In genomic region chr4:98778219-98778618, GRCm38 (mm10) we compare ENCODE assay signal across 13 mouse cellular contexts. TPM values are rescaled to one million over a fixed set of nuclear protein-coding genes. Genes with fewer than 3 reads are reported as not detected.
DNase-seq lines count a peak whose midpoint lies in the region; ATAC-seq and TF ChIP-seq lines count a peak whose summit lies in the region.
"Had no signal": no experiment of that assay in that cellular context is flagged by ENCODE, and none has a peak within 500 bp of the region (broad histone marks: within the 10 kb centered on the region; RNA-seq: fewer than 3 reads in every experiment).

No protein-coding gene starts in this region.

- no peak overlapping the region for H3K4me3 ChIP-seq in lung, postnatal 0 days (ENCODE audit: low read depth, low read length)
- no peak overlapping the region for H3K4me3 ChIP-seq in intestine, postnatal 0 days (ENCODE audit: low read depth, low read length)
- H3K4me3 ChIP-seq in stomach, postnatal 0 days (ENCODE audit: low read depth, low read length): no peak overlapping the region
- no peak overlapping the region for H3K4me3 ChIP-seq in liver, postnatal 0 days (ENCODE audit: low read depth, low read length)
- H3K4me3 ChIP-seq: erythroblast, embryonic 14.5 days had no signal

- H3K4me2 ChIP-seq in lung, postnatal 0 days (replicated peaks; ENCODE audit: low read depth, low read length): 0 out of 2 replicates have a peak overlapping the region, but pooled peaks have one; percentile 14
- 0 out of 2 replicates have a peak overlapping the region, but pooled peaks have one; percentile 24 for H3K4me2 ChIP-seq in intestine, postnatal 0 days (replicated peaks; ENCODE audit: low read depth)
- 0 out of 2 replicates have a peak overlapping the region, but pooled peaks have one; percentile 11 for H3K4me2 ChIP-seq in stomach, postnatal 0 days (replicated peaks; ENCODE audit: low read depth)
- no peak overlapping the region for H3K4me2 ChIP-seq in liver, postnatal 0 days (ENCODE audit: low read depth, low read length)

- no peaks in the 10 kb centered on the region for H3K36me3 ChIP-seq in lung, postnatal 0 days (ENCODE audit: insufficient read depth, low read length)
- H3K36me3 ChIP-seq in intestine, postnatal 0 days (ENCODE audit: control insufficient read depth, insufficient read depth): no peaks in the 10 kb centered on the region
- no peaks in the 10 kb centered on the region for H3K36me3 ChIP-seq in stomach, postnatal 0 days (ENCODE audit: control insufficient read depth, insufficient read depth, low read length)
- no peaks in the 10 kb centered on the region for H3K36me3 ChIP-seq in liver, postnatal 0 days (replicated peaks; ENCODE audit: insufficient read depth, low read length)

- no peak for TF ChIP-seq CTCF in lung, postnatal 0 days (IDR thresholded peaks at IDR 0.05)
- TF ChIP-seq CTCF in intestine, postnatal 0 days (IDR thresholded peaks at IDR 0.05; ENCODE audit: low read depth): no peak
- no peak for TF ChIP-seq CTCF in stomach, postnatal 0 days (IDR thresholded peaks at IDR 0.05; ENCODE audit: low read depth)
- TF ChIP-seq CTCF in liver, postnatal 0 days (IDR thresholded peaks at IDR 0.05; ENCODE audit: low read depth): no peak

- no peak overlapping the region for H3K9ac ChIP-seq in lung, postnatal 0 days (replicated peaks; ENCODE audit: low read depth)
- no peak overlapping the region for H3K9ac ChIP-seq in intestine, postnatal 0 days (ENCODE audit: low read depth, low read length)
- H3K9ac ChIP-seq in stomach, postnatal 0 days (ENCODE audit: low read length): no peak overlapping the region
- no peak overlapping the region for H3K9ac ChIP-seq in liver, postnatal 0 days (replicated peaks)

- 29% methylated on average over 16 of the region's 16 CpGs for WGBS in lung, postnatal 0 days
- 16% methylated on average over 16 of the region's 16 CpGs for WGBS in intestine, postnatal 0 days
- 26% methylated on average over 16 of the region's 16 CpGs for WGBS in stomach, postnatal 0 days
- WGBS in liver, postnatal 0 days (ENCODE audit: insufficient replicate concordance): 13% methylated on average over 16 of the region's 16 CpGs

- no peak overlapping the region for H3K27ac ChIP-seq in lung, postnatal 0 days (ENCODE audit: low read length)
- no peak overlapping the region for H3K27ac ChIP-seq in intestine, postnatal 0 days (ENCODE audit: low read depth, low read length)
- no peak overlapping the region for H3K27ac ChIP-seq in stomach, postnatal 0 days (replicated peaks)
- H3K27ac ChIP-seq in liver, postnatal 0 days (ENCODE audit: low read depth): no peak overlapping the region

- H3K4me1 ChIP-seq in lung, postnatal 0 days (ENCODE audit: insufficient read depth, low read depth, low read length): no peaks in the 10 kb centered on the region
- H3K4me1 ChIP-seq in intestine, postnatal 0 days (replicated peaks; ENCODE audit: control insufficient read depth, insufficient read depth, low read length): no peaks in the 10 kb centered on the region
- H3K4me1 ChIP-seq in stomach, postnatal 0 days (replicated peaks; ENCODE audit: control insufficient read depth, insufficient read depth): no peaks in the 10 kb centered on the region
- H3K4me1 ChIP-seq in liver, postnatal 0 days (ENCODE audit: insufficient read depth): no peaks in the 10 kb centered on the region

- no peaks in the 10 kb centered on the region for H3K9me3 ChIP-seq in lung, postnatal 0 days (ENCODE audit: low read length)
- no peaks in the 10 kb centered on the region for H3K9me3 ChIP-seq in intestine, postnatal 0 days (ENCODE audit: control insufficient read depth)
- H3K9me3 ChIP-seq in stomach, postnatal 0 days (ENCODE audit: control insufficient read depth, low read length): no peaks in the 10 kb centered on the region
- H3K9me3 ChIP-seq in liver, postnatal 0 days (ENCODE audit: low read length): no peaks in the 10 kb centered on the region

- ATAC-seq in frontal cortex, adult (ENCODE audit: low TSS enrichment): peak; percentile 39
- ATAC-seq in lung, postnatal 0 days: no peak
- ATAC-seq in intestine, postnatal 0 days: no peak
- no peak for ATAC-seq in stomach, postnatal 0 days (ENCODE audit: low FRiP score, low TSS enrichment)
- ATAC-seq in liver, postnatal 0 days: no peak

- H3K27me3 ChIP-seq in lung, postnatal 0 days (replicated peaks; ENCODE audit: insufficient read depth, low read length): no peaks in the 10 kb centered on the region
- 0 out of 2 replicates have a peak, but pooled peaks cover under 1% of the 10 kb centered on the region for H3K27me3 ChIP-seq in intestine, postnatal 0 days (replicated peaks; ENCODE audit: control insufficient read depth, insufficient read depth, low read length)
- no peaks in the 10 kb centered on the region for H3K27me3 ChIP-seq in stomach, postnatal 0 days (ENCODE audit: control insufficient read depth, insufficient read depth, low read length)
- no peaks in the 10 kb centered on the region for H3K27me3 ChIP-seq in liver, postnatal 0 days (ENCODE audit: insufficient read depth, low read length)

- DNase-seq in frontal cortex, postnatal 36 days (ENCODE audit: low spot score in 2 of 2): no peak
- no peak for DNase-seq in lung, postnatal 0 days (ENCODE audit: low spot score)
- no peak for DNase-seq in lung, postnatal 25 days (ENCODE audit: low spot score)
- no peak for DNase-seq in stomach, postnatal 0 days (ENCODE audit: low spot score)
- no peak for DNase-seq in layer of hippocampus, adult 9-10 months (ENCODE audit: low spot score)
- no peak for DNase-seq in liver, postnatal 0 days
- DNase-seq: layer of hippocampus, postnatal 36 days; lung, postnatal 10 days had no signal

- no peak for TF ChIP-seq EP300 in lung, postnatal 0 days (IDR thresholded peaks at IDR 0.05)
- no peak for TF ChIP-seq EP300 in stomach, postnatal 0 days (optimal IDR thresholded peaks at IDR 0.05)
- no peak for TF ChIP-seq EP300 in liver, postnatal 0 days (IDR thresholded peaks at IDR 0.05; ENCODE audit: low read depth)

RNA-seq across cellular contexts. Expression of gene Kank4, which starts 39.1 kb away (rescaled TPM):
- polyA plus RNA-seq in lung, postnatal 0 days (2015; fragmentation: Nextera tagmentation; extraction: Ambion mirVana): 0.98 and 1.3 TPM in 2 replicates
- polyA plus RNA-seq in intestine, postnatal 0 days (2015; fragmentation: Nextera tagmentation; extraction: Ambion mirVana): 0.31 and 0.34 TPM in 2 replicates
- polyA plus RNA-seq in stomach, postnatal 0 days (2015; fragmentation: Nextera tagmentation; extraction: Ambion mirVana): 0.41 and 0.46 TPM in 2 replicates
- 0.08 TPM in 2 replicates for polyA plus RNA-seq in liver, postnatal 0 days (2015; fragmentation: Nextera tagmentation; extraction: Ambion mirVana)
- polyA plus RNA-seq: C2C12; erythroblast, embryonic 14.5 days had no signal

RNA-seq across cellular contexts. Expression of gene I0C0044D17Rik, which starts 45.4 kb away (rescaled TPM):
- polyA plus RNA-seq in lung, postnatal 0 days (2015; fragmentation: Nextera tagmentation; extraction: Ambion mirVana): not detected in 2 replicates
- not detected in 2 replicates for polyA plus RNA-seq in intestine, postnatal 0 days (2015; fragmentation: Nextera tagmentation; extraction: Ambion mirVana)
- not detected in 2 replicates for polyA plus RNA-seq in stomach, postnatal 0 days (2015; fragmentation: Nextera tagmentation; extraction: Ambion mirVana)
- not detected in 2 replicates for polyA plus RNA-seq in liver, postnatal 0 days (2015; fragmentation: Nextera tagmentation; extraction: Ambion mirVana)
- polyA plus RNA-seq: C2C12; erythroblast, embryonic 14.5 days; spleen, adult 2 months had no signal

RNA-seq across cellular contexts. Expression of gene L1td1, which starts 51.7 kb away (rescaled TPM):
- not detected in 2 replicates for polyA plus RNA-seq in lung, postnatal 0 days (2015; fragmentation: Nextera tagmentation; extraction: Ambion mirVana)
- polyA plus RNA-seq in intestine, postnatal 0 days (2015; fragmentation: Nextera tagmentation; extraction: Ambion mirVana): not detected in 2 replicates
- 0.10 TPM in 1 of 2 replicates, not detected in the other for polyA plus RNA-seq in stomach, postnatal 0 days (2015; fragmentation: Nextera tagmentation; extraction: Ambion mirVana)
- polyA plus RNA-seq in liver, postnatal 0 days (2015; fragmentation: Nextera tagmentation; extraction: Ambion mirVana): not detected in 2 replicates
- polyA plus RNA-seq: C2C12; erythroblast, embryonic 14.5 days; spleen, adult 2 months had no signal
